Mouse (Mus musculus) MEL (cell line): Measurements from ENCODE around the gene Lhx5. TPM values are rescaled to one million over a fixed set of nuclear protein-coding genes. Genes with fewer than 3 reads are reported as not detected.

ENCODE experiments used
- DNase-seq: peaks from one replicate; pipeline ENCODE4 v3.0.0; 2011; ENCODE audit warnings: low read depth, low spot score
- H3K27ac ChIP-seq: 2 replicates; pipeline ENCODE4 v1.5.1; 2012; ENCODE audit warnings: low read depth, mild to moderate bottlenecking, control low read depth, low read length, moderate library complexity; ENCODE audit not compliant: control insufficient read depth
- H3K27me3 ChIP-seq, 2 experiments: fragments of 150-350 bp in 1 of 2; sonication (generic) in 1 of 2; 2 replicates each; pipeline ENCODE4 v1.6.1; 2012; ENCODE audit warnings: low read length in 2 of 2, mild to moderate bottlenecking in 2 of 2, improper control_type of control experiment in 1 of 2, moderate library complexity in 1 of 2; ENCODE audit not compliant: insufficient read depth in 2 of 2, control insufficient read depth in 1 of 2
- H3K36me3 ChIP-seq, 2 experiments: 2 replicates each; pipeline ENCODE4 v1.6.1; 2012 to 2014; ENCODE audit warnings: low read length in 2 of 2, improper control_type of control experiment in 1 of 2, inconsistent platforms in 1 of 2, mild to moderate bottlenecking in 1 of 2; ENCODE audit not compliant: insufficient read depth in 2 of 2, control insufficient read depth in 1 of 2
- H3K4me1 ChIP-seq, 2 experiments: fragments of 150-350 bp in 1 of 2; sonication (generic) in 1 of 2; 2 replicates each; pipeline ENCODE4 v1.6.1; 2012; ENCODE audit warnings: low read length in 2 of 2, improper control_type of control experiment in 1 of 2, mild to moderate bottlenecking in 1 of 2; ENCODE audit not compliant: insufficient read depth in 2 of 2, control insufficient read depth in 1 of 2
- H3K4me3 ChIP-seq, 2 experiments: fragments of 150-350 bp in 1 of 2; sonication (generic) in 1 of 2; 2 replicates each; pipeline ENCODE4 v1.5.1; 2012; ENCODE audit warnings: low read depth in 2 of 2, low read length in 2 of 2, mild to moderate bottlenecking in 2 of 2, moderate library complexity in 2 of 2, control low read depth in 1 of 2, improper control_type of control experiment in 1 of 2; ENCODE audit not compliant: control insufficient read depth in 1 of 2, insufficient read depth in 1 of 2
- H3K79me2 ChIP-seq: 2 replicates; pipeline ENCODE4 v1.6.1; 2012; ENCODE audit warnings: mild to moderate bottlenecking, low read length, moderate library complexity; ENCODE audit not compliant: control insufficient read depth, poor library complexity, insufficient read depth
- H3K9ac ChIP-seq: 2 replicates; pipeline ENCODE4 v1.6.1; 2012; ENCODE audit warnings: low read depth, mild to moderate bottlenecking, control low read depth, low read length, moderate library complexity; ENCODE audit not compliant: control insufficient read depth, poor library complexity, severe bottlenecking
- H3K9me3 ChIP-seq: fragments of 150-350 bp; sonication (generic); replicated peaks from 2 replicates; pipeline ENCODE4 v1.6.1; 2012; ENCODE audit warnings: mild to moderate bottlenecking, low read length, improper control_type of control experiment, moderate library complexity; ENCODE audit not compliant: insufficient read depth
- BHLHE40 ChIP-seq: IDR thresholded peaks from 2 replicates; pipeline ENCODE4 v1.6.1; 2012; ENCODE audit warnings: low read depth, mild to moderate bottlenecking, inconsistent platforms, low read length, improper control_type of control experiment, borderline replicate concordance
- E2F4 ChIP-seq: IDR thresholded peaks from 2 replicates; pipeline ENCODE4 v1.6.1; 2011; ENCODE audit warnings: low read depth, low read length, improper control_type of control experiment, borderline replicate concordance
- ETS1 ChIP-seq: IDR thresholded peaks from 2 replicates; pipeline ENCODE4 v1.6.1; 2012; ENCODE audit warnings: low read depth, mild to moderate bottlenecking, inconsistent platforms, low read length, improper control_type of control experiment, moderate library complexity
- GATA1 ChIP-seq: IDR thresholded peaks from 2 replicates; pipeline ENCODE4 v1.6.1; 2011; ENCODE audit warnings: low read depth, low read length, improper control_type of control experiment
- KAT2A ChIP-seq: conservative IDR thresholded peaks from 2 replicates; pipeline ENCODE4 v1.6.1; 2012; ENCODE audit warnings: low read depth, low read length, improper control_type of control experiment, inconsistent platforms
- MAZ ChIP-seq: IDR thresholded peaks from 2 replicates; pipeline ENCODE4 v1.6.1; 2012; ENCODE audit warnings: low read depth, mild to moderate bottlenecking, inconsistent platforms, low read length, improper control_type of control experiment
- MYC ChIP-seq: IDR thresholded peaks from 2 replicates; pipeline ENCODE4 v1.6.1; 2011; ENCODE audit warnings: low read depth, mild to moderate bottlenecking, low read length, improper control_type of control experiment, moderate library complexity
- POLR2AphosphoS5 ChIP-seq: IDR thresholded peaks from 2 replicates; pipeline ENCODE4 v1.6.1; 2012; ENCODE audit warnings: low read depth, borderline replicate concordance, mild to moderate bottlenecking, inconsistent platforms, low read length, moderate library complexity, mixed read lengths
- RAD21 ChIP-seq: IDR thresholded peaks from 2 replicates; pipeline ENCODE4 v1.6.1; 2011; ENCODE audit warnings: mild to moderate bottlenecking, low read depth, low read length, improper control_type of control experiment
- RCOR1 ChIP-seq: IDR thresholded peaks from 2 replicates; pipeline ENCODE4 v1.6.1; 2012; ENCODE audit warnings: low read depth, mild to moderate bottlenecking, inconsistent platforms, low read length, improper control_type of control experiment
- SMC3 ChIP-seq: IDR thresholded peaks from 2 replicates; pipeline ENCODE4 v1.6.1; 2011; ENCODE audit warnings: low read depth, low read length, improper control_type of control experiment
- TBP ChIP-seq: IDR thresholded peaks from 2 replicates; pipeline ENCODE4 v1.8.0; 2011; ENCODE audit warnings: low read depth, low read length, improper control_type of control experiment
- UBTF ChIP-seq: IDR thresholded peaks from 2 replicates; pipeline ENCODE4 v1.6.1; 2012; ENCODE audit warnings: low read depth, mild to moderate bottlenecking, inconsistent platforms, low read length, improper control_type of control experiment, moderate library complexity, borderline replicate concordance; ENCODE audit not compliant: insufficient read depth
- USF2 ChIP-seq, 2 experiments: IDR thresholded peaks; 2 replicates each; pipeline ENCODE4 v1.6.1; 2011 to 2012; ENCODE audit warnings: improper control_type of control experiment in 2 of 2, low read length in 2 of 2, borderline replicate concordance in 1 of 2, inconsistent platforms in 1 of 2, low read depth in 1 of 2, mild to moderate bottlenecking in 1 of 2; ENCODE audit not compliant: insufficient read depth in 1 of 2
- ZC3H11A ChIP-seq: IDR thresholded peaks from 2 replicates; pipeline ENCODE4 v1.6.1; 2012; ENCODE audit warnings: low read depth, mild to moderate bottlenecking, inconsistent platforms, low read length, improper control_type of control experiment
- ZKSCAN1 ChIP-seq: IDR thresholded peaks from 2 replicates; pipeline ENCODE4 v1.6.1; 2012; ENCODE audit warnings: low read depth, mild to moderate bottlenecking, inconsistent platforms, low read length, improper control_type of control experiment, moderate library complexity
- polyA plus RNA-seq, 2 experiments: library from polyadenylated mRNA; stranded (reverse) in 1 of 2; unstranded in 1 of 2; fragments of >175 nt in 1 of 2; fragments of >200 nt in 1 of 2; gene quantifications; 2 replicates each; pipeline versions ENCODE4 v1.2.1 to v1.2.4; 2012; ENCODE audit warnings: low replicate concordance in 2 of 2, low read depth in 1 of 2; ENCODE audit not compliant: insufficient read length in 2 of 2, insufficient read depth in 1 of 2, missing spikeins in 1 of 2
- total RNA-seq: library from RNA; depleted of rRNA; stranded (reverse); fragments of 300-350 nt; gene quantifications from 2 replicates; pipeline ENCODE4 v1.2.3, GENCODE M21; 2012

The Lhx5 gene
- total and polyA plus RNA-seq, 3 experiments, result not detected

GRCm38 (mm10) chr5:120404831-120405591, 26.5 kb upstream of the Lhx5 start:
- H3K79me2 ChIP-seq, result no peaks in the 10 kb centered on the region
- TF ChIP-seq ZC3H11A (no peak), POLR2AphosphoS5 (no peak), ZKSCAN1 (no peak), RCOR1 (no peak), BHLHE40 (no peak), SMC3 (no peak), MAZ (no peak), ETS1 (no peak)
- no peaks in the 10 kb centered on the region for H3K9me3 ChIP-seq
- DNase-seq, result no peak
- no peaks in the 10 kb centered on the region for H3K36me3 ChIP-seq
- no peak overlapping the region for H3K9ac ChIP-seq
- no peak overlapping the region for H3K27ac ChIP-seq
- no peaks in the 10 kb centered on the region for H3K4me1 ChIP-seq
- no peaks in the 10 kb centered on the region for H3K27me3 ChIP-seq
- H3K4me3 ChIP-seq, result no peak overlapping the region

DNA sequence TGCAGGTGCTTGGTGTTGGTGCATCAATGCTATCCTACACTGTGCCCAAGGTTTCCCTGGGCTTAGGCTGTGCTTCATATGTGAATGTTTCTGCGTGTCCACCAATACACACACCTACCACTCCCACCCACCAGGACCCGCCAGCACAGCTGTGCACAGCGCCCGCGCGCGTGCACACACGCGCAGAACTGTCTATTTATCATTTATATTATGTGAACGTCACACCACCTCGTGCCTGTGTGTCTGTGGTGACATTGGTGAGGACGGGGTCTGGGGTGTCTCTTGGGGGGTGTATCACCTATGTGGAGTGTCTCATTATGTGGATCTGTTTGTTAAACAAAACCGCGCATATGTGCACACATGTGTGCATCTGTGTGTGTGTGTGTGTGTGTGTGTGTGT, 22.6 kb upstream of the Lhx5 start:
- Histone ChIP-seq H3K79me2 (no peaks in the 10 kb centered on the region), H3K27ac (no peak overlapping the region), H3K9me3 (no peaks in the 10 kb centered on the region), H3K27me3 (no peaks in the 10 kb centered on the region), H3K9ac (no peak overlapping the region), H3K4me3 (no peak overlapping the region), H3K4me1 (no peaks in the 10 kb centered on the region), H3K36me3 (no peaks in the 10 kb centered on the region)
- no peak for TF ChIP-seq TBP
- no peak for TF ChIP-seq UBTF
- TF ChIP-seq RAD21, result no peak
- TF ChIP-seq BHLHE40, result no peak
- TF ChIP-seq E2F4, result no peak
- TF ChIP-seq MYC, result no peak
- TF ChIP-seq USF2 (IDR thresholded peaks at IDR 0.05; ENCODE audit: borderline replicate concordance in 1 of 2, insufficient read depth in 1 of 2, low read depth in 1 of 2, low read length in 2 of 2), result no peak
- TF ChIP-seq KAT2A, result no peak
- TF ChIP-seq GATA1, result no peak
- no peak for DNase-seq
